Mouse (Mus musculus): Measurements from ENCODE around the gene Scamp3. TPM values are rescaled to one million over a fixed set of nuclear protein-coding genes. Genes with fewer than 3 reads are reported as not detected.

Scamp3 gene
- 65.4 and 69.8 TPM in 2 replicates for polyA plus RNA-seq (2021; fragmentation: Nextera tagmentation)
- long read RNA-seq, experiment 1, transcript Scamp3-203 (9 exons, 1,475 nt), result minor isoform, 46 of 136 reads
- long read RNA-seq, experiment 1, transcript Scamp3-201 (9 exons, 1,489 nt), result major isoform, 70 of 136 reads
- long read RNA-seq, experiment 1, partial matches to known transcripts, result 5 of 136 reads
- long read RNA-seq, experiment 1, other reads (novel, unspliced or antisense), result 15 of 136 reads
- long read RNA-seq, experiment 2, transcript Scamp3-203 (9 exons, 1,475 nt), result minor isoform, 28 of 79 reads
- long read RNA-seq, experiment 2, transcript Scamp3-201 (9 exons, 1,489 nt), result major isoform, 42 of 79 reads
- long read RNA-seq, experiment 2, partial matches to known transcripts, result 9 of 79 reads
- long read RNA-seq, experiment 2, other reads (novel, unspliced or antisense), result 0 of 79 reads

GRCm38 (mm10) chr3:89177242-89178106 is at the start of gene Scamp3:
TSS of gene Scamp3 (plus strand) at chr3:89177473.

DNA sequence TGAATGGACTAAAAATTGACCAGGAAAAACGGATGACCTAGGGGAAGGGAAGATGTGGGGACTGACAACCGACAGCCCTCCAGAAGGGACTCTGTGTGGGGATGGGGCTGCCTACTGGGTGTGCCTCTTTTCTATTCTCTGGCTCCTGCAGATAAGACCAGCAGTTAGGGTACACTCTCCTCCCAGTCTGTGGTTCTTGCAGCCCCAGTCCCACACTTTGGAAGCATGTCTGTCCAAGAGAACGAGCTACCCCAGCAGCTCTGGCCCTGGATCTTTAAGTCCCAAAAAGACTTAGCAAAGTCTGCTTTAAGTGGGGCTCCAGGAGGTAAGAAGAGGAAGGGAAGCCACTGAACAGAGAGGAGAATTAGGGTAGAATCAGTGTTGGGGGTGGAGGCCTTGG is 41.3 kb upstream of the Scamp3 start, which contains the start of gene Pklr:
Pklr (plus strand) TSS at position 185 of the 400 bp plus-strand sequence.

DNA sequence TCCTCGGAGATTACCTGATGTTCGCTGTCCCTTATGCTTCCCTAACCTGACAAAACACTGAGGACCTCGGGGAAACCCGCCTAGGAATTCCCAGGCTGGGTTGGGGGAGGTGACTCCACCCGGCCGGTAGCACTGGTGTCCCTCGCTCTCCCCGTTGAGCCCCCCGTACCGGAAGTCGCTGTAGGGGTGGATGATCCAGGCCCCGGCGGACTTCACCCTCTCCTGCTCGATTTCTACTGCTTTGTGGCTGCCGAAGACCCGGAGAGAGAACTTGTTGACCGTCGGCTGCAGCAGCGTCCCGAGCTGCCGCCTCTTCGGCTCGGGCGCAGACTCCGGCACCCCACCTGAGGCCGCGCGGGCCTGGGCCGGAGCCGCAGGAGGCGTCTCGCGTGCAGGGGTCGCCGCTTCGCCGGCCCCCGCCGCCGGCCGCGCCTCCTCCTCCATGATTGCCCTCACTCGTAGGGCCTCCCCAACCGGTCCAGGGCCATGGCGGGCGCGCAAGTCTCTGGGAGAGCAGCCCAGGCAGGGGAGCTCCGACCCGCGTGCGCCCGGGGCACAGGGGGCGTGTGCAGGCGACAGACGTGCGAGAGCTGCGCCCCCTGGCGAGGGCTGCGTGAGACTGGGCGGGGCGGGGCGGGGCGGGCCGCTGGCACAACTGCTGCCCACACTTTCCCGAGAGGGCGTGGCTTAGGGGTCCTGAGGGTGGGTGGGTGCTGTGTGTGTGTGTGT is 17.5 kb upstream of the Scamp3 start, which contains the start of gene Hcn3:
Hcn3 (minus strand) TSS at position 581 of the 729 bp plus-strand sequence.

DNA sequence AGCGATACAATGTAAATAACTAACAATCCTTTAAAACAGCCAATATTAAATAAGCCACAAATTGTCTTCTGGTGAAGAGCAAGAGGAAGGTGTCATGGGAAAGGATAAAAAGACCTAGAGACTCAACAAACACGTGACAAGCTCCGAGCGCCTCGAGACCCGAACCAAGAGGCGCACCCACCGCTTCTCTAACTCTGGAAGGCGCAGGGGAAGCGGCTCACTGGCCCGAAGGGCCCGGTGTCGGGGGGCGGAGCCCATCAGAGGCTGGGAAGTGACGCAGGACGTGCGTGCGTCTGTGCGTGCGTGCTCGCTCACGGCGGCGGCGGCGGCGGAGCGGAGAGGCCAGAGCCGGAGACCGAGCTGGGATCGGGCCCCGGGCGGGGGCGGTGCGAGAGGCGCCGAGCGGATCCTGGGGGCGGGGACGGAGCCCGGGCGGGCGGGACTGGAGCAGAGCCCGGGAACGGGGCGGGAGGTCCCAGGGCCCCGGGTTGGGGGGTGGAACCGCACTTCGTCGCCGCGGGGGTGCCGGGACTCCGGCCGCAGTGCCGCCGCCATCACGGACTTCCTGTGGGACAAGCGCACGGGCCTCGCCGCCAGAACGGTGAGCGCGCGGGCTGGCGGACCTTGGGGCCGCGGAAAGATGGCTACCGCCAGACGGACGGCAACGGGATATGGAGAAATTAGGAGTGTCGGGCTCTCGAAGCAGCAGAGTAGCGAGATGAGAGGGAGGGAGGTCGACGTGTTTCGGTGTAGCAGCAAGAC is 12.6 kb upstream of the Scamp3 start, which contains the start of gene Clk2:
Clk2 (plus strand) TSS at position 290 of the 762 bp plus-strand sequence.

DNA sequence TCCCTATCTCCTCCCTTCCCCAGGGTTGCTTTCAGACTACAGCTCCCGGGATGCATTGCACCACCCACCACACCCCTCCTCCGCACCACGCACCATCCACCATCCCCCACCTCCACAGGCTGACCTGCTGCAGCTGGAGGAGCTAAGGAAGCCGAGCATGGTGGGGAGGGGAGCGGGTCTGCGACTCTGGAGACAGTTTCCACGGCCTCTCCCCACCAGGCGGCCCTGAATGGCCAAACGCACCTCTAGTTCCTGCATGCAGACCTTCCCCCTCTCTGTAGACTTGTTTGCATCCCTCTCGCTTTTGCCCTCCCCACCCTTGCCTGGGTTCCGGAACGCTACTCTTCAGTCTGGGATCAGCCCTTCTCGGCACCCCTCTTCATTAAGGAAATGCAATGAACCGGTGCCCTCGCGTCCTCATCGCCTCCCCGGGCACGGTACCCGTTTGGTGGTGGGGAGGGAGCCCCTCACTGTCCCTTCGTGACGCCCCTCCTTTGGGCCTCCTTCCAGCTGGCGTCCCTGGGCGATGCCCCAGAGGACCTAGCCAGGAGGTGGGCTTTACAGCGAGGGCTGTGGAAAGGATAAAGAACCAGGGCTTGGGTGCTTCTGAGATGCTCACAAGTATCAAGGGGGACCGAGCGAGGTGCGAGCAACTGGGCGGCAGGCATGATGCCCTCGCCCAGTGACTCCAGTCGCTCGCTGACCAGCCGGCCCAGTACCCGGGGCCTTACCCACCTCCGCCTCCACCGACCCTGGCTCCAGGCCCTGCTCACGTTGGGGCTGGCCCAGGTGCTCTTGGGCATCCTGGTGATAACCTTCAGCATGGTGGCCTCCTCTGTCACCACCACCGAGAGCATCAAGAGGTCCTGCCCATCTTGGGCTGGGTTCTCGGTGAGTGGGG is 6.0 kb downstream of the Scamp3 start, which contains the start of gene Fam189b:
Fam189b (plus strand) TSS at position 86 of the 901 bp plus-strand sequence.

DNA sequence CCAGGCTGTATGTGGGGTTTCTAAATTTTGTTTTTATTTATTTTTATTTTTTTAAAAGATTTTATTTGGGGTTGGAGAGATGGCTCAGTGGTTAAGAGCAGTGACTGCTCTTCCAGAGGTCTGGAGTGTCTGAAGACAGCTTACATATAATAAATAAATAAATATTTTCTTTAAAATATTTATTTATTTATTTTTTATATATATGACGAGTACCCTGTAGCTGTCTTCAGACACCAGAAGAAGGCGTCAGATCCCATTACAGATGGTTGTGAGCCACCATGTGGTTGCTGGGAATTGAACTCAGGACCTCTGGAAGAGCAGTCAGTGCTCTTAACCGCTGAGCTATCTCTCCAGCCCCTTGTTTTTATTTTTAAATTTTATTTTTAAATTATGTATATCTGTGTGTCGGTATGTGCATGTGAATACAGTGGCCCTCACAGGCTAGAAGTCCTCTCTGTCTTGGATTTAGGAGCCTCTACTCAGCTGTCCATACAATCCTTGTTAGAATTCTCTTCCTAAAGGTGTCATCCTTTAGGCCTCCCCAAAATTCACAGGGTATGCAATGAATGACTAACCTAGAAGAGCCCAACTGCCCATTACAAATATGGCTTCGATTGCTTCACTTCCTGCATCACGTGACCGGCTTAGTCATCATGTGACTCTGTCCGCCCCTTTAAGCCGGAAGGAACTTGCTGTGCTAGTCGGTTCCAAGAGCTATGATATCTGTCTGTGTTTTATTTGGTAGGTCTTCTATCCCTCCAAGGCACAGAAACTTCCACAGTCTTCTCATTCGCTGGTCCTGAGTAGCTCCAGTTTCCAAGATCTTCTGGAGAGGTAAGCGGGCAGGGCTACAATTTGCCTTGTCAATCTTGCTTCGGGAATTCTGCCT is 25.2 kb downstream of the Scamp3 start, which contains the start of gene Gba:
Gba (plus strand) TSS at position 676 of the 889 bp plus-strand sequence.

GRCm38 (mm10) chr3:89214681-89215411 is 37.6 kb downstream of the Scamp3 start, which contains the start of gene Thbs3:
TSS of gene Thbs3 (plus strand) at chr3:89215180.

DNA sequence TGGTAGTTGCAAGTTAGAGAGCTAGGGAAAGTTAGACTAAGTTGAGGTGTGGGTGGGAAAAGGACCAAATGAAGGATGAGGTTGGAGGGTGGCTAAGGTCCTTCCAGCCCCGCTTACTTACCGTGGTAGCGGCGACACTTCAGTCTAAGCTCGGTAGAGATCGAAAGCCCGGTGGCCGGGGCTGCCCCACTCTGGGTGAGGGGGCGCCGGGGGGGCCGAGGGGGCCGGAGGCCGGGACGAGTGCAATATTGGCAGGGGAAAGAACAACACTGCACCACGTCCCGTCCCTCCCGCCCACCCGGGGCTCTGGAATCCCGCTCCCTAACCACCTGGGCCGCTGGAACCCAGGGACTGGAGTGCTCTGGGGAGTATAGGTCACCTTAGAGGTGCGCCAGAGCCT is 49.6 kb downstream of the Scamp3 start, which contains the start of gene Mtx1:
Mtx1 (minus strand) TSS at position 189 of the 400 bp plus-strand sequence.

DNA sequence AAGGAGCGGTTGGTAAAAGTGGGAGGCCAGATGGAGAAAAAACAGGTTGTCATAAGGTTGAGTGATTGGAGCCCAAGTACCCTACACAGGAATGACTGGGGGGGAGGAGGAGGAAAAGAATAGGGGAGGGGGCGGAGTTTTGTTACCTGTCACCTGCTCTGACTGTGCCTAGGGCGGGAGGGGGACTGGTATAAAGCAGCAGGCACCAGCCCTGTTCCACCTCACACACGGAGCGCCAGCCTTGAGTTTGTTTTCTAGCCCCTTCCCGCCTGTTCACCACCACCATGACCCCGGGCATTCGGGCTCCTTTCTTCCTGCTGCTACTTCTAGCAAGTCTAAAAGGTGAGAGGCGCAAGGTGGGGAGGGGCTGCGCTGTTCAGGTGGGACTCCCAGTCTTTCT is 51.6 kb downstream of the Scamp3 start, which contains the start of gene Muc1:
Muc1 (plus strand) TSS at position 222 of the 400 bp plus-strand sequence.

Other genes starting within 250 kb of the Scamp3 start
- 7.1 and 9.1 TPM in 2 replicates for gene Ash1l, start 226.9 kb upstream of the Scamp3 start, polyA plus RNA-seq (2021; fragmentation: Nextera tagmentation)
- gene Dap3, start 226.3 kb upstream of the Scamp3 start, polyA plus RNA-seq (2021; fragmentation: Nextera tagmentation), result 98.6 and 110 TPM in 2 replicates
- 47.9 and 79.6 TPM in 2 replicates for gene Rusc1, start 84.2 kb upstream of the Scamp3 start, polyA plus RNA-seq (2021; fragmentation: Nextera tagmentation)
- gene Gm43738, start 76.4 kb upstream of the Scamp3 start, polyA plus RNA-seq (2021; fragmentation: Nextera tagmentation), result 0.10 TPM in 1 of 2 replicates, not detected in the other
- 156 and 192 TPM in 2 replicates for gene Fdps, start 75.5 kb upstream of the Scamp3 start, polyA plus RNA-seq (2021; fragmentation: Nextera tagmentation)
- gene Pklr, start 41.3 kb upstream of the Scamp3 start, polyA plus RNA-seq (2021; fragmentation: Nextera tagmentation), result not detected in 2 replicates
- gene Hcn3, start 17.3 kb upstream of the Scamp3 start, polyA plus RNA-seq (2021; fragmentation: Nextera tagmentation), result 2.2 and 5.2 TPM in 2 replicates
- gene Clk2, start 12.7 kb upstream of the Scamp3 start, polyA plus RNA-seq (2021; fragmentation: Nextera tagmentation), result 3.0 and 3.7 TPM in 2 replicates
- 8.2 and 15.5 TPM in 2 replicates for gene Fam189b, start 5.7 kb downstream of the Scamp3 start, polyA plus RNA-seq (2021; fragmentation: Nextera tagmentation)
- gene Gba, start 25.5 kb downstream of the Scamp3 start, polyA plus RNA-seq (2021; fragmentation: Nextera tagmentation), result 24.1 and 25.8 TPM in 2 replicates
- 8.3 and 12.0 TPM in 2 replicates for gene Thbs3, start 37.7 kb downstream of the Scamp3 start, polyA plus RNA-seq (2021; fragmentation: Nextera tagmentation)
- gene Mtx1, start 49.6 kb downstream of the Scamp3 start, polyA plus RNA-seq (2021; fragmentation: Nextera tagmentation), result 121 and 135 TPM in 2 replicates
- gene Muc1, start 51.6 kb downstream of the Scamp3 start, polyA plus RNA-seq (2021; fragmentation: Nextera tagmentation), result 0.20 and 0.34 TPM in 2 replicates
- 209 and 223 TPM in 2 replicates for gene Krtcap2, start 68.5 kb downstream of the Scamp3 start, polyA plus RNA-seq (2021; fragmentation: Nextera tagmentation)
- gene Trim46, start 68.8 kb downstream of the Scamp3 start, polyA plus RNA-seq (2021; fragmentation: Nextera tagmentation), result 23.1 and 27.4 TPM in 2 replicates
- 276 and 277 TPM in 2 replicates for gene Dpm3, start 81.9 kb downstream of the Scamp3 start, polyA plus RNA-seq (2021; fragmentation: Nextera tagmentation)
- gene Slc50a1, start 93.1 kb downstream of the Scamp3 start, polyA plus RNA-seq (2021; fragmentation: Nextera tagmentation), result 48.6 and 65.6 TPM in 2 replicates
- 11.1 and 12.0 TPM in 2 replicates for gene Efna1, start 103.7 kb downstream of the Scamp3 start, polyA plus RNA-seq (2021; fragmentation: Nextera tagmentation)
- gene Efna3, start 145.5 kb downstream of the Scamp3 start, polyA plus RNA-seq (2021; fragmentation: Nextera tagmentation), result 5.6 and 31.3 TPM in 2 replicates
- 0.30 and 0.44 TPM in 2 replicates for gene Efna4, start 160.6 kb downstream of the Scamp3 start, polyA plus RNA-seq (2021; fragmentation: Nextera tagmentation)
- gene Adam15, start 172.5 kb downstream of the Scamp3 start, polyA plus RNA-seq (2021; fragmentation: Nextera tagmentation), result 21.3 and 43.1 TPM in 2 replicates
- not detected in 2 replicates for gene Dcst2, start 184.5 kb downstream of the Scamp3 start, polyA plus RNA-seq (2021; fragmentation: Nextera tagmentation)
- gene Dcst1, start 187.8 kb downstream of the Scamp3 start, polyA plus RNA-seq (2021; fragmentation: Nextera tagmentation), result 1.9 and 2.3 TPM in 2 replicates
- gene Zbtb7b, start 217.3 kb downstream of the Scamp3 start, polyA plus RNA-seq (2021; fragmentation: Nextera tagmentation), result 0.49 and 1.2 TPM in 2 replicates
- gene Lenep, start 225.3 kb downstream of the Scamp3 start, polyA plus RNA-seq (2021; fragmentation: Nextera tagmentation), result not detected in 2 replicates
- gene Flad1, start 234.4 kb downstream of the Scamp3 start, polyA plus RNA-seq (2021; fragmentation: Nextera tagmentation), result 22.6 and 32.3 TPM in 2 replicates
- gene Cks1b, start 240.9 kb downstream of the Scamp3 start, polyA plus RNA-seq (2021; fragmentation: Nextera tagmentation), result 8.9 and 10.6 TPM in 2 replicates
- gene Shc1, start 241.0 kb downstream of the Scamp3 start, polyA plus RNA-seq (2021; fragmentation: Nextera tagmentation), result 4.1 and 4.9 TPM in 2 replicates